Mouse (Mus musculus) neural tube, embryonic 11.5 days (tissue): ENCODE results near the gene Tbc1d16. TPM values are rescaled to one million over a fixed set of nuclear protein-coding genes. Genes with fewer than 3 reads are reported as not detected.
"Not testable (repeated sequence)": the region's sequence is repeated elsewhere in the genome, so short reads cannot be mapped to it uniquely, and the experiment has no call there.

Source experiments
- ATAC-seq: fragments of 200-750 bp; cut with Nextera tagmentation; 2 replicates; pipeline ENCODE4 v1.8.0; 2017; ENCODE audit warnings: moderate number of reproducible peaks, mild to moderate bottlenecking, moderate TSS enrichment, moderate library complexity; ENCODE audit not compliant: insufficient read depth, low FRiP score, low TSS enrichment
- DNase-seq: peaks from one replicate; pipeline ENCODE4 v3.0.0-alpha.2; 2015; ENCODE audit warnings: low spot score
- H3K27ac ChIP-seq: fragments of 300-500 bp; sonication (generic); 2 replicates; pipeline ENCODE4 v1.5.1; 2014; ENCODE audit warnings: low read depth, mild to moderate bottlenecking, low read length
- H3K27me3 ChIP-seq: fragments of 300-500 bp; sonication (generic); 2 replicates; pipeline ENCODE4 v1.6.1; 2014; ENCODE audit warnings: mild to moderate bottlenecking, low read length, mixed read lengths; ENCODE audit not compliant: control insufficient read depth, insufficient read depth
- H3K36me3 ChIP-seq: fragments of 300-500 bp; sonication (generic); 2 replicates; pipeline ENCODE4 v1.6.1; 2014; ENCODE audit warnings: mild to moderate bottlenecking, low read length, moderate library complexity, mixed read lengths; ENCODE audit not compliant: control insufficient read depth, insufficient read depth
- H3K4me1 ChIP-seq: fragments of 300-500 bp; sonication (generic); 2 replicates; pipeline ENCODE4 v1.6.1; 2014; ENCODE audit warnings: low read length, mixed read lengths; ENCODE audit not compliant: control insufficient read depth, insufficient read depth
- H3K4me2 ChIP-seq: fragments of 300-500 bp; sonication (generic); 2 replicates; pipeline ENCODE4 v1.6.1; 2014; ENCODE audit warnings: low read depth, mild to moderate bottlenecking, moderate library complexity
- H3K4me3 ChIP-seq: fragments of 300-500 bp; sonication (generic); 2 replicates; pipeline ENCODE4 v1.5.1; 2014; ENCODE audit warnings: low read depth, low read length
- H3K9ac ChIP-seq: fragments of 300-500 bp; sonication (generic); 2 replicates; pipeline ENCODE4 v1.6.1; 2014; ENCODE audit warnings: mild to moderate bottlenecking, low read length
- H3K9me3 ChIP-seq: fragments of 300-500 bp; sonication (generic); 2 replicates; pipeline ENCODE4 v1.6.1; 2016; ENCODE audit warnings: low read length; ENCODE audit not compliant: control insufficient read depth
- WGBS: fragments of 180-500 bp; shearing (Covaris S2); extraction: QIAGEN DNeasy Blood & Tissue Kit; methylation state at CpG from one replicate; pipeline ENCODE4 v1.1.7; 2014; 5-methylcytosine and 5-hydroxymethylcytosine counted together
- microRNA-seq: library from miRNA; unstranded; fragments of <30 nt; microRNA quantifications from one replicate; pipeline ENCODE4, GENCODE M21; 2016
- polyA plus RNA-seq: library from polyadenylated mRNA; unstranded; fragments of >200 nt; fragmentation: Nextera tagmentation; extraction: Ambion mirVana; gene quantifications from 2 replicates; pipeline ENCODE4 v1.2.1, GENCODE M21; 2014

Gene Tbc1d16
- polyA plus RNA-seq, 1 experiment from 2014 or later: 15.2 TPM

- Histone ChIP-seq H3K27me3 (no peaks in the 10 kb centered on the region), H3K4me2 (no peak overlapping the region), H3K36me3 (no peaks in the 10 kb centered on the region), H3K9me3 (no peaks in the 10 kb centered on the region), H3K4me1 (no peaks in the 10 kb centered on the region; the same call in 1 of the 2 replicates), H3K9ac (no peak overlapping the region), H3K27ac (no peak overlapping the region), H3K4me3 (no peak overlapping the region)
- WGBS: 93% methylated on average over 3 of the region's 3 CpGs
- ATAC-seq: no peak
- no peak for DNase-seq
Observed at GRCm38 (mm10) chr11:119103991-119104390, 124.3 kb downstream of the Tbc1d16 start.

- DNase-seq, H3K9me3 ChIP-seq, H3K4me2 ChIP-seq, H3K27ac ChIP-seq, H3K36me3 ChIP-seq, H3K27me3 ChIP-seq, ATAC-seq, H3K9ac ChIP-seq, H3K4me3 ChIP-seq, H3K4me1 ChIP-seq: not testable (repeated sequence)
- WGBS: 73% methylated on average over 4 of the region's 4 CpGs
Observed at GRCm38 (mm10) chr11:119100355-119100754, 127.9 kb downstream of the Tbc1d16 start.

DNA sequence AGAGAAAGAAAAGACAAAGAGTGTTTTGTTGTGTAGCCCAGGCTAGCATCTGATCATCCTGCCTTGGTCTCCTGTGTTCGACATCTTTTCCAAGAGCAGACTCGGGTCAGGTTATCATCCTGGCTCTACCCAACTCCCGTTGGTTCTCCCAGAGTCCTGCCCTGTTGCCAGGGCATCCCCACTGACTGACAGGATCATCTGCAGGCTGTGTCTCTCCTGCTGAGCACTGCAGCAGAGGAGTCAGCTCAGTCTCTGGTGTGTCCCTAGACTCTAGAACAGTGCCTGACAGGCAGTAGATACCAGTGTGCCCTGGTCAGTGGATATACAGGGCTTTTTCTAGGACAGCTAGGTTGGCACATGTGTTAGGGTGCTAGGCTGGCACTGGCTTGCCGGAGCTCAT, 130.1 kb downstream of the Tbc1d16 start:
- Histone ChIP-seq H3K27me3 (0 out of 2 replicates have a peak, but pooled peaks cover 3% of the 10 kb centered on the region), H3K36me3 (no peaks in the 10 kb centered on the region), H3K4me2 (no peak overlapping the region), H3K4me1 (no peaks in the 10 kb centered on the region), H3K9me3 (no peaks in the 10 kb centered on the region), H3K27ac (no peak overlapping the region), H3K4me3 (no peak overlapping the region), H3K9ac (no peak overlapping the region)
- no peak for ATAC-seq
- WGBS: 60% methylated on average over 4 of the region's 4 CpGs
- DNase-seq: no peak

GRCm38 (mm10) chr11:119095441-119095840, 132.9 kb downstream of the Tbc1d16 start:
- H3K36me3 ChIP-seq: no peaks in the 10 kb centered on the region
- no peaks in the 10 kb centered on the region for H3K9me3 ChIP-seq
- H3K4me1 ChIP-seq: peaks cover 8% of the 10 kb centered on the region
- ATAC-seq (no peak), DNase-seq (no peak)
- no peak overlapping the region for H3K9ac ChIP-seq
- no peak overlapping the region for H3K27ac ChIP-seq
- H3K4me3 ChIP-seq: no peak overlapping the region
- no peak overlapping the region for H3K4me2 ChIP-seq
- peaks cover 16% of the 10 kb centered on the region for H3K27me3 ChIP-seq
- 45% methylated on average over 3 of the region's 3 CpGs for WGBS

- ATAC-seq (no peak), DNase-seq (no peak)
- Histone ChIP-seq H3K4me3 (no peak overlapping the region), H3K27me3 (peaks cover 37% of the 10 kb centered on the region), H3K36me3 (no peaks in the 10 kb centered on the region), H3K27ac (no peak overlapping the region), H3K9ac (no peak overlapping the region), H3K4me1 (peaks cover 20% of the 10 kb centered on the region), H3K9me3 (no peaks in the 10 kb centered on the region), H3K4me2 (no peak overlapping the region)
- 63% methylated on average over 1 of the region's 1 CpGs for WGBS
Observed at GRCm38 (mm10) chr11:119093322-119093721, 135.0 kb downstream of the Tbc1d16 start.

Small RNAs within 50 kb of the gene (microRNA-seq; reads per million reads assigned to microRNA genes)
- gene Mir6934: 0.78 reads per million

Other genes starting within 250 kb of the Tbc1d16 start
- not detected in 2 replicates for gene Enpp7, start 240.3 kb downstream of the Tbc1d16 start, polyA plus RNA-seq
- gene Cbx2, start 205.5 kb downstream of the Tbc1d16 start, polyA plus RNA-seq: 61.5 and 65.0 TPM in 2 replicates
- 6.8 and 7.0 TPM in 2 replicates for gene Cbx8, start 187.5 kb downstream of the Tbc1d16 start, polyA plus RNA-seq
- 6.0 and 6.1 TPM in 2 replicates for gene Cbx4, start 142.3 kb downstream of the Tbc1d16 start, polyA plus RNA-seq
- 14.8 and 15.3 TPM in 2 replicates for gene Ccdc40, start 73 bp upstream of the Tbc1d16 start, polyA plus RNA-seq
- 21.4 and 24.1 TPM in 2 replicates for gene Gaa, start 39.4 kb upstream of the Tbc1d16 start, polyA plus RNA-seq
- gene Eif4a3, start 71.6 kb upstream of the Tbc1d16 start, polyA plus RNA-seq: 402 and 421 TPM in 2 replicates
- not detected in 2 replicates for gene Card14, start 79.3 kb upstream of the Tbc1d16 start, polyA plus RNA-seq
- gene Sgsh, start 127.0 kb upstream of the Tbc1d16 start, polyA plus RNA-seq: 5.2 and 6.7 TPM in 2 replicates
- 4.3 and 5.2 TPM in 2 replicates for gene Slc26a11, start 127.1 kb upstream of the Tbc1d16 start, polyA plus RNA-seq
- gene Rnf213, start 164.6 kb upstream of the Tbc1d16 start, polyA plus RNA-seq: 1.8 and 1.9 TPM in 2 replicates